Mouse (Mus musculus) kidney, embryonic 15.5 days (tissue): ENCODE results near the gene Paqr5. TPM values are rescaled to one million over a fixed set of nuclear protein-coding genes. Genes with fewer than 3 reads are reported as not detected.
A peak's percentile ranks its signal among the peaks of the same experiment; 100 is the strongest.

Experiments
- ATAC-seq: fragments of 200-750 bp; cut with Nextera tagmentation; replicated peaks from 2 replicates; pipeline ENCODE4 v1.8.0; 2017; ENCODE audit warnings: moderate TSS enrichment; ENCODE audit not compliant: low FRiP score
- H3K27ac ChIP-seq: fragments of 300-500 bp; sonication (generic); 2 replicates; pipeline ENCODE4 v1.5.1; 2015; ENCODE audit warnings: mild to moderate bottlenecking, inconsistent platforms
- H3K27me3 ChIP-seq: fragments of 300-500 bp; sonication (generic); 2 replicates; pipeline ENCODE4 v1.6.1; 2015; ENCODE audit warnings: inconsistent platforms
- H3K36me3 ChIP-seq: fragments of 300-500 bp; sonication (generic); 2 replicates; pipeline ENCODE4 v1.6.1; 2015; ENCODE audit warnings: inconsistent platforms
- H3K4me1 ChIP-seq: fragments of 300-500 bp; sonication (generic); 2 replicates; pipeline ENCODE4 v1.6.1; 2015; ENCODE audit warnings: inconsistent platforms
- H3K4me2 ChIP-seq: fragments of 300-500 bp; sonication (generic); 2 replicates; pipeline ENCODE4 v1.6.1; 2015; ENCODE audit warnings: moderate library complexity, mild to moderate bottlenecking, inconsistent platforms
- H3K4me3 ChIP-seq: fragments of 300-500 bp; sonication (generic); replicated peaks from 2 replicates; pipeline ENCODE4 v1.5.1; 2015; ENCODE audit warnings: mild to moderate bottlenecking, inconsistent platforms
- H3K9ac ChIP-seq: fragments of 300-500 bp; sonication (generic); 2 replicates; pipeline ENCODE4 v1.6.1; 2015; ENCODE audit warnings: mild to moderate bottlenecking, inconsistent platforms
- H3K9me3 ChIP-seq: fragments of 300-500 bp; sonication (generic); replicated peaks from 2 replicates; pipeline ENCODE4 v1.6.1; 2016; ENCODE audit warnings: inconsistent platforms
- WGBS: fragments of 180-500 bp; shearing (Covaris S2); methylation state at CpG from one replicate; pipeline ENCODE4 v1.1.7; 2015; ENCODE audit warnings: mixed read lengths; 5-methylcytosine and 5-hydroxymethylcytosine counted together
- polyA plus RNA-seq: library from polyadenylated mRNA; unstranded; fragments of >200 nt; fragmentation: Nextera tagmentation; extraction: Ambion mirVana; gene quantifications from 2 replicates; pipeline ENCODE4 v1.2.1, GENCODE M21; 2015

Gene Paqr5
- polyA plus RNA-seq, 1 experiment from 2014 or later, result 26.8 TPM

DNA sequence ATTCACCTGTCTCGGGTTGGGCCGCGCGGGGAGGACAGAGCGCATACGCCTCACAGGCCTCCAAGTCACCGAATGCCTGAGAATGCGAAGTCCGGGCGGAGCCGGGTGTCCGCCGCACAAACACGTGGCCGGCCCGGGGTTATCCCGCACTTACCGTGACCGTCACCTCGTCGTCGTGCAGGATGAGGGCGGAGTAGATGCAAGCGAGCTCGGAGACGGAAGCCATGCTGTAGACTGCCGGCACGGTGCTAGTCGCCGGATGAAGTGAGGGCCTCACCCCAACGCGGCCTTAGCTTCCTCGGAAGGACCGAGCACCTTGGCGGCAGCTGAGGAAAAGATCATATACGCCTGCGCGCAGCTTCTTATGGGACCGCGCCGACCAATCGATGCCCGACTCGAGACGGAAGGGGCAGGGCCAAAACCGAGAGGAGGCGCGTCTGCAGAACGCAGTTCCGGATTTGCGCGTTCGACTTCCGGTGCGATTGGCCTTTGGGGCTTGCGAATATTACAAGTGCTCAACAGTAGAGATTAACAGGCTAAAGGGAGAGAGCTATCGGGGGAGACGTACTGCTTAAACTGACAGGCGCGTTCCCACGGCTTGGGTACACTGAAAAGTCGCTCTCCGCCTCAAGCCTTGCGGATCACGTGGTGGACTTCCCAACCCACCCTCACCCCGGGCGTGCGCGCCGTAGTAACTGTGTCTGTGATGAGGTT, 112.3 kb downstream of the Paqr5 start, which contains the start of gene Rplp1:
Gene Rplp1 (minus strand): TSS at position 340 of the 714 bp plus-strand sequence.
- peaks cover 59% of the 10 kb centered on the region for H3K36me3 ChIP-seq
- H3K4me2 ChIP-seq, result peak within 1 kb of the TSS; percentile 76
- peak; percentile 96 for ATAC-seq
- H3K4me1 ChIP-seq, result peaks cover 26% of the 10 kb centered on the region
- H3K9me3 ChIP-seq, result no peaks in the 10 kb centered on the region
- H3K27ac ChIP-seq, result peak within 1 kb of the TSS; percentile 98
- peak within 1 kb of the TSS; percentile 85 for H3K9ac ChIP-seq
- WGBS, result under 1% methylated on average over 70 of the region's 70 CpGs
- no peaks in the 10 kb centered on the region for H3K27me3 ChIP-seq
- peak within 1 kb of the TSS; percentile 72 for H3K4me3 ChIP-seq

DNA sequence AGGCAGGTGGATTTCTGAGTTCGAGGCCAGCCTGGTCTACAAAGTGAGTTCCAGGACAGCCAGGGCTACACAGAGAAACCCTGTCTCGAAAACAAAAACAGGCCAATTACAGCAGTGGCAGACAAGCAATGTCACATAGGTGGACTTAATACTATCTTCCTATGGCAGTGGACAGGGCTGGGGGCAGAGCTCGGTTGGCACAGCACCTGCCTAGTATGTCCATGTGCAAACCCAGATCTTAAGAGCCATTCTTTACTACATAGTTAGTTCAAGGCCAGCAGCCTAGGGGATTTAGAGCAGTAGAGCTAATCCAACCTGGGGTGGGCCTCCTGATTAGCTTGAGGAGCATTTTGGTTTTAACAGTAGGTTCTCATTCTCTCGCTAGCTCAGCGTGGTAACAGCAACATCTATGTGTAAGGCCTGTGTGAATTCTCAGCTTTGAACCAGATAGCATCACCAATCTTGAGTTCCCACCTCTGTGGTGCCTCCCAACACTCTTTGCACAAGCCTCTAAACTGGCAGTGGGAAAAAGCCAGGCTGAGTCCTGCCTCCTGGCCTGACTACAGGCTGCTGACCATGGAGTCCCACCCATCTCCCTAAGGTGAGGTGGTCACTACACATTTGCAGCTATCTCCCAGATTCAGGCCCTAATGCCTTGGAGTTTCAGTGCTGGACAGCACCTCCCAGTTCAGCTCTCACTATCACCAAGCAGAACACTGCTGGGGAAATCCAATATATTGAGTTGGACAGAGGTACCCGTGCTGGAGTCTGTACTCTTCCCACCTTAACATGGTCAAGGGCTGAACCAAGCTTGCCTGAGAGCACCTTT, 115.1 kb downstream of the Paqr5 start:
- Histone ChIP-seq H3K9me3 (no peaks in the 10 kb centered on the region), H3K4me1 (peaks cover 26% of the 10 kb centered on the region), H3K4me2 (no peak overlapping the region), H3K36me3 (peaks cover 31% of the 10 kb centered on the region), H3K27me3 (no peaks in the 10 kb centered on the region), H3K4me3 (no peak overlapping the region), H3K27ac (0 out of 2 replicates have a peak overlapping the region, but pooled peaks have one; percentile 10), H3K9ac (no peak overlapping the region)
- WGBS, result 69% methylated on average over 6 of the region's 6 CpGs
- no peak for ATAC-seq

DNA sequence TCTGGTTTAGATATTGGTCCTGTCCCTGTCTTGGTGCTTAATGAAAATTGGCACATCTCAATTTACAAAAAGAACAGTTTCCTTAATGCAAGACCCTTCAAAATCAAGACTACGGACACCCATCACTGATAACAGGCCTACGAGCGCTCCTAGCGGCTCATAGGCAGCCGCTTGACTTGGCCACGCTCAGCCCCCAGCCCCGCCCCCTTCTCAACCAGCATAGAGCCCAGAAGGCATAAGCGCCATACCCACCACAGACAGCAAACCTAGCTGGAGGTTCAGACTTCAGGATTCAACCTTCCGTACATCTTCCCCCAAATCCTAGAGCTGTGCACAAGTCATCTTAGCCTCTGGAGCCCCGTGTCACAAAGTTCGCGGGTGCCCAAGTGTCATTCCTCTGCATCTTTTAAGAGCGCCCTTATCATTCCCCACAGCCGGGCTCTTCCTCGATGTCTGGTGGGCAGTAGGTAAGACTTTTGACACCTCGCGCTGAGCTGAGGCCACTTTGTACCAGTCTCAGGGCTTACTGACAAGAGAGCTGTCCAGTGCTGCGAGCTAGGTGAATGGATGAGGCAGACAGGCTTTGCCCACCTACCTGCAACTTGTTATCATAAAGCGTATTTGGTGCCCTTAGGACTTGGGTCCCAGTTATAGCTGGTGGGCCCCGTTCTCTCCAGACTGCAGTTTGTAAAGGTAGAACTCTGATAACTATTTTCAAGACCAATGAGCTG, 116.0 kb downstream of the Paqr5 start:
- Histone ChIP-seq H3K4me2 (no peak overlapping the region), H3K36me3 (peaks cover 28% of the 10 kb centered on the region), H3K27me3 (no peaks in the 10 kb centered on the region), H3K27ac (no peak overlapping the region), H3K9me3 (no peaks in the 10 kb centered on the region), H3K4me3 (no peak overlapping the region), H3K9ac (no peak overlapping the region), H3K4me1 (peaks cover 26% of the 10 kb centered on the region)
- WGBS, result 44% methylated on average over 20 of the region's 20 CpGs
- ATAC-seq, result no peak

DNA sequence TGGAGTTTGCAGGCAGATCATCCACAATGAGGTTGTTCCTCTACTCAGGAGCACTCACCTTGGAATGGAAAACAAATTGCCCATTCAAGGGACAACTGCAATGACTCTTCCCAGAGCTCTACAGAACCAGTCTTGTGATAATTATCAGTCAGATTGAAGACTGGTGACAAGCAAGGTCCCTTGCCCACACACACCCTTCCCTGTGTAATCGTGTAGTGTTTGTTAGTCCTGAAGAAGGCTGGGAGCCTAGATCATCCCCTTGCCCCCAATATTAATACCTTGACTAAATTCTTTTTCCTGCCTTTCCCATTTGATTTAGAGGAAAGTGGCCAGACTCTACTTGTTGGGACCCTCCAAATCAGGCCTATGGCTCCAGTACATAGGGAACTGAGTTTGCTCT, 117.0 kb downstream of the Paqr5 start:
- WGBS, result 90% methylated on average over 1 of the region's 1 CpGs
- H3K9me3 ChIP-seq, result no peaks in the 10 kb centered on the region
- no peak overlapping the region for H3K4me3 ChIP-seq
- no peaks in the 10 kb centered on the region for H3K27me3 ChIP-seq
- ATAC-seq, result no peak
- no peak overlapping the region for H3K27ac ChIP-seq
- no peak overlapping the region for H3K9ac ChIP-seq
- H3K36me3 ChIP-seq, result peaks cover 28% of the 10 kb centered on the region
- no peak overlapping the region for H3K4me2 ChIP-seq
- H3K4me1 ChIP-seq, result peaks cover 23% of the 10 kb centered on the region

DNA sequence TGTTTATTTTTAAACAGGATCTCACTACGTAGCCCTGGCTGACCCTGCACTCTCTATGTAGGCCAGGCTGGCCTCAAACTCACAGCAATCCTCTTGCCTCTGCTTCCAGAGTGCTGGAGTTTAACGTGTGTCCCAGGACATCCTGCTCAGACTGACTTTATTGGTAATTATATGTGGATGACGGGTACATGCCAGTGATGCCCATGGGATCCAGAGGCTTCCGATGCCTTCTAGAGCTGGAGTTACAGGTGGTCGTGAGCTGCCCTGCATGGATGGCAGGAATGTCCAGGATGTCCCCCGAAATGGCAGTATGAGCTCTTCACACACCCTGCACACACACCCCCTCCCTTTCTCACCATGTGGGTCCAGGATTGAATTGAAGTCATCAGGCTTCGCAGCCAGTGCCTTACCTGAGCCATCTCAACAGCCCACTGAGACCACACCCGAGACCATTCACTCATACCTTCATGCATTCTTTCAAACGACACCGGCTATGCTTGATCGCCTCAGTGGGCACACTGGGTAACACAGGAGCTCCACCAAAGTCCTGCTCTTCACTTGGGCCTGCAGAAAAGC, 117.7 kb downstream of the Paqr5 start:
- Histone ChIP-seq H3K9ac (no peak overlapping the region), H3K27me3 (no peaks in the 10 kb centered on the region), H3K36me3 (peaks cover 28% of the 10 kb centered on the region), H3K4me3 (no peak overlapping the region), H3K27ac (no peak overlapping the region), H3K4me1 (peaks cover 29% of the 10 kb centered on the region), H3K4me2 (no peak overlapping the region), H3K9me3 (no peaks in the 10 kb centered on the region)
- ATAC-seq, result no peak
- 83% methylated on average over 11 of the region's 11 CpGs for WGBS

DNA sequence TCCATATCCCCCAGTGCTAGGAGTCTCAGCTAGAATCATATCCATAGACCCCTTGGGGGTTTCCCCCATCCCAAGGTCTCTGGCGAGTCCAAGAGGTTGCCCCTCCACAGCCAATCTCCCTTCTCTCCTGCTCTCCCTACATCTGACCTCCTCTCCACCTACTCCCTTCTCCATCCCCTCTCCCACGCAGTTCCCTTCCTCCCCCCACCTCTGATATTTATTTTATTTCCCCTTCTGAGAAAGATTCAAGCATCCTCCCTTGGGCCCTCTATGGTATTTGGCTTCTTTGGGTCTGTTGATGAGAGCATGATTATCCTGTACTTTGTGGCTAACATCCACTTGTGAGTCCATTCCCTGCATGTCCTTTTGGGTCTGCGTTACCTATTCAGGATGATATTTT, 118.3 kb downstream of the Paqr5 start:
- ATAC-seq, result no peak
- 56% methylated on average over 3 of the region's 3 CpGs for WGBS
- H3K4me1 ChIP-seq, result peaks cover 27% of the 10 kb centered on the region

DNA sequence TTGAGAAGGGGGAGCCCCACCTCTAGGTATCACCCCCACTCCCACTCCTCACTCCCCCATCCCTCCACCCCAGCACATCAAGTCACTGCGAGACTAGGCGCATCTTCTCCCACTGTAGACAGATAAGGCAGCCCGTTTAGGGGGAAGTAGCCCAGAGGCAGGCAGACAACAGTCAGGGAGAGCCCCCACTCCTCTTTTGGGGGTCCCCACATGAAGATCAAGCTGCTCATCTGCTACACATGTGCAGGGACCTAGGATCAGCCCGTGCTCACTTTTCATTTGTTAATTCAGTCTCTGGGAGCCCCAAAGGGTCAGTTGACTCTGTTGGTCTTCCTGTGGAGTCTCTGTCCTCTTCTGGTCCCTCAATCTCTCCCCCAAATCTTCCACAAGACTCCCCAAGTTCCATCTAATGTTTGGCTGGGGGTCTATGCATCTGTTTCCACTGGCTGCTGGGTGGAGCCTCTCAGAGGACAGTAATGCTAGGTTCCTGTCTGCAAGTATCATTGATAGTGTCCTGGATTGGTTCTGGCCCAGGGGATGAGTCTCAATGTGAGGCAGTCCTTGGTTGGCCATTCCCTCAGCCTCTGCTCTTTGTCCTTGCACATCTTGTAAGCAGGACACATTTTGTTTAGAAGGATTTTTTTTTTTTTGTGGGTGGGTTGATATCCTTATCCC, 118.9 kb downstream of the Paqr5 start:
- Histone ChIP-seq H3K4me3 (no peak overlapping the region), H3K9me3 (no peaks in the 10 kb centered on the region), H3K36me3 (peaks cover 20% of the 10 kb centered on the region), H3K9ac (no peak overlapping the region), H3K4me1 (peaks cover 21% of the 10 kb centered on the region), H3K4me2 (no peak overlapping the region), H3K27me3 (0 out of 2 replicates have a peak, but pooled peaks cover 3% of the 10 kb centered on the region), H3K27ac (no peak overlapping the region)
- no peak for ATAC-seq
- WGBS, result 78% methylated on average over 4 of the region's 4 CpGs

More for the DNA sequence above, 118.3 kb downstream of the Paqr5 start:
- H3K9ac ChIP-seq, result no peak overlapping the region
- H3K9me3 ChIP-seq, result no peaks in the 10 kb centered on the region
- no peak overlapping the region for H3K27ac ChIP-seq
- H3K36me3 ChIP-seq, result peaks cover 26% of the 10 kb centered on the region
- H3K4me3 ChIP-seq, result no peak overlapping the region
- no peaks in the 10 kb centered on the region for H3K27me3 ChIP-seq
- H3K4me2 ChIP-seq, result no peak overlapping the region

DNA sequence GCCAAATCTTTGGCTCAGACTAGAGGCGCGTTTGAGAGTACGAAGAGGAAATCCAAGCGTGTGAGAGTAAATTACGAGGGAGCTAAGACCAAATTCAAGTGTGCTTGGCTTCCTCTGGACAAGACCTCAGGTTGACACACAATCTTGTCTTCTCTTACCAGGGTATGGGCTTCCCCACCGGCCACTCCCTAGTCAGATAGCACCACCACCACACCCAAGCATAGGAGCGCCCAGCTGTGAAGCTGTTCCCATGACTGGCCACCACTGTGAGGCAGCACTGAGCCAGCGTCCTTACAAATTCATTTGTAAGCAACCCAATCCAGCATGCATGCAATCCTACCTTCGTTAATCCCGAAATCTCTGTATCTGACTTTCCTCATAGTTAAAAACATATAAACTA, 119.7 kb downstream of the Paqr5 start:
- Histone ChIP-seq H3K27me3 (peaks cover 12% of the 10 kb centered on the region; the same call in 1 of the 2 replicates), H3K27ac (no peak overlapping the region), H3K4me3 (no peak overlapping the region), H3K9me3 (no peaks in the 10 kb centered on the region), H3K36me3 (peaks cover 11% of the 10 kb centered on the region), H3K4me2 (no peak overlapping the region), H3K4me1 (peaks cover 13% of the 10 kb centered on the region), H3K9ac (no peak overlapping the region)
- WGBS, result 69% methylated on average over 10 of the region's 10 CpGs
- no peak for ATAC-seq

DNA sequence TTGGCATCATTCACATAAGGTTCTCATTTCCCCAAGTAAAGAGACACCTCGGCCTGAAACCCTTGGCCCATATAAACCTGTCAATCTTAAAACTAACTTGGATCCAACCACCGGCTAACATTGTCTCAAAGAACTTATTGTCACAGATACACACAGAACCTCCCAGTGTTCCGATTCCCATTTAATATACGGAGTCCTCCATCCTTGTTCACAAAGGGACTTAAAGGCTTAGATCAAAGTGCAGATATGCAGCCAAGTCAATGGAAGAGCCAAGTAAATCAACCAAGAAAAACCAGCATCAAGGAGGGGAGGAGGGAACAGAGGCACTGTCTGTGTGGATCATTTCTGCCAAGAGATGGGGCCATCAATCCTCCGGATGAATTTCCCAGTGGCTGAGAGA, 121.1 kb downstream of the Paqr5 start:
- Histone ChIP-seq H3K36me3 (no peaks in the 10 kb centered on the region), H3K4me1 (peaks cover 7% of the 10 kb centered on the region; the same call in 1 of the 2 replicates), H3K9ac (no peak overlapping the region), H3K9me3 (no peaks in the 10 kb centered on the region), H3K27ac (no peak overlapping the region), H3K27me3 (peaks cover 18% of the 10 kb centered on the region), H3K4me2 (no peak overlapping the region), H3K4me3 (no peak overlapping the region)
- ATAC-seq, result no peak
- WGBS, result 54% methylated on average over 5 of the region's 5 CpGs

DNA sequence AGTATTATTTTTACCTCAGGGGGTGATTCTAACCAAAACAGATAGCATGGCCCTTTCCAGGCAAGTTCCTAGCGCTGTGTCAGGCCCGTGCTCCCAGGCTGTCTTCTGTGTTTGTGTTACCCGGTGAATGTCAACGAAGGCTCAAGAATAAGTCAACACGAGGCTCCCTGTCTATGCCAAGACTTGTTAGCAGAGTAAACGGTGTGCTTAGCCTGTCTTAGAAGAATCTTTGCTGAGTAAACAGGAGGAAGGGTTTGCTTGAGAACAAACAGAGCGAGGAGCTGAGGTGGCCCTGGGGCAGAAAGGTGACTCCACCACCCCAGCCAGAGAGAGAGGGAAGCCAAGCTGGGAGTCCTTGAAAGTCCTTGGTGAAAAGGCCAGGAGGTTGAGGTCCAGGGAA, 122.5 kb downstream of the Paqr5 start:
- H3K27me3 ChIP-seq, result peaks cover 27% of the 10 kb centered on the region
- no peaks in the 10 kb centered on the region for H3K9me3 ChIP-seq
- H3K4me1 ChIP-seq, result peaks cover 11% of the 10 kb centered on the region
- no peak for ATAC-seq
- WGBS, result 17% methylated on average over 7 of the region's 7 CpGs
- no peaks in the 10 kb centered on the region for H3K36me3 ChIP-seq
- H3K4me3 ChIP-seq, result no peak overlapping the region
- no peak overlapping the region for H3K27ac ChIP-seq
- H3K4me2 ChIP-seq, result no peak overlapping the region
- H3K9ac ChIP-seq, result no peak overlapping the region
